Mouse (Mus musculus) thymus, postnatal 0 days (tissue): ENCODE measurements around the gene Arhgef28. TPM values are rescaled to one million over a fixed set of nuclear protein-coding genes. Genes with fewer than 3 reads are reported as not detected.
A peak's percentile ranks its signal among the peaks of the same experiment; 100 is the strongest.

Experiments
- DNase-seq: peaks from one replicate; pipeline ENCODE4 v3.0.0-alpha.2; 2015; ENCODE audit warnings: low spot score
- polyA plus RNA-seq: library from polyadenylated mRNA; unstranded; fragments of >200 nt; fragmentation: Nextera tagmentation; extraction: Ambion mirVana; gene quantifications from 2 replicates; pipeline ENCODE4 v1.2.1, GENCODE M21; 2015

The Arhgef28 gene
- polyA plus RNA-seq, 1 experiment from 2014 or later: 3.7 TPM

DNA sequence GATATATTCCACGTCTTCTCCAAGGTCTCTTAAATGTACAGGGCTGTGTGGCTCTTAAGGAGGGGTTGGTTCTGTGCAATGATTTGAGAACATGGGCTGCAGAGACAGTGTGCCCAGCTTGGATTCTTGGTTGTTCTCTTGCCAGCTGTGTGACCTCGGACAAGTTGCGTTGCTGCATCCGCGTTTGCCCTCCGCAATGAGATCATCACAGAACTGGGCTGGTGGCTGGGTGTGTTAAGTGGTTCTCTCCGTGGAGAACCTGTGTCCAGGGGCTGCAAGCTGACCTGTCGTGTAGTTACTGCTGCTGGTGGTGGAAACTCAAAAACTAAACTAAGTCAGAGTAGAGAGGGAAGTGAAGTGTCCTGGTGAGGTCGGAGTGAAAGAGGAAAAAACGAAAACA is 279.9 kb downstream of the Arhgef28 start:
- DNase-seq: no peak

GRCm38 (mm10) chr13:97923009-97923408 is 283.2 kb downstream of the Arhgef28 start:
- no peak for DNase-seq

DNA sequence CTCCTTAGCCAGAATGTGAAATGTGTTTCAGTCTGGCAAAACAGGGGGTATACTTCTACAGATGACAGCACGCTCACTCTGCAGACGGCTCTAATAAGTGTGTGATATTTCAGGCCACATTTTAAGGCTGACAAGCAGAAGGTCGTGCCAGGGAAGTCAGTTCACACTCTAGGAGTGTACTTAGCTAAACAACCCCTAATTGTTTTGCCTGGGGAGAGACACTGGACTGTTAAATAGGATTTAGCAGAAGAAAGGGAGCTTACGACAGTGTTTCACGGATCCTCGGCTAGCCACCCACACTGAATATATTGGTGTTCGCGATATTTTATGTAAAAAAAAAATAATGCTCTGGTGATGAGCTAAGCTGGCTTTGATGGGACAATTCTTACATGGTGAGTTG is 286.6 kb downstream of the Arhgef28 start:
- DNase-seq: no peak

DNA sequence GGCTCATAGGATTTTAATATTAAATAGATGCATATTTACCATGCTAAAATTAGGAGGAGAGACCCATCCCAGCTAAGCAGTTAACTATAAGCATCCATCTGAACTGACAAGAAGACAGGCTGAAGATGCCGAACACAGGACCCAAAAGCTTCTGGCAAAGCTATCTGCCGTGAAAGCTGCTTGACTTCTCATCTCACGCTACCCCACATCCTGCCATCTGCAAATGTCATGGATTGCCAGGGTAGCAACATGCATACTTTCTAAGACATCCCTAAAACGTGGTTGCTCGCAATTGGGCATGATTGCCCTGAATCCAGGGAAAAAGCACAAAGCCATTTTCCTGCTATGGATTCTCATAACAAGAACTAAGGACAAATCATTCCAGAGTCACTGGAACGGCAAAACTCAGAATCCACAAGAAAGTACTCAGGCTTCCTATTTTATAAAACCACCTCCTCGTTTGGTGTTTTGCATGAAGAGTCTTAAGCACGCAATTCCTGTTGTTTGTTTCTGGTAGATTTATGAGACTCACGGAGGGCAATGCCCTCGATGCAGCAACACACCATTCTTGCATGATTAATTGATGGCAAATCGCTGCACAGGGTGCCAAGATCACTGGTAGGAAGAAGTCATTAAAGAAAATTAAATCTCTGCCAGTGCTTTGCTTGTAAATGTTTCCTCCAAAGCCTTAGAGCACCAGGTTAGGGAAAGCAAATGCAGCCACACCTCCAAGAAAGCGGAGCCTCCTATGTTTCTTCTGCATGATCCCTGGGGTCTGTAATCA is 287.9 kb downstream of the Arhgef28 start:
- no peak for DNase-seq

GRCm38 (mm10) chr13:97911013-97911412 is 295.2 kb downstream of the Arhgef28 start:
- no peak for DNase-seq

DNA sequence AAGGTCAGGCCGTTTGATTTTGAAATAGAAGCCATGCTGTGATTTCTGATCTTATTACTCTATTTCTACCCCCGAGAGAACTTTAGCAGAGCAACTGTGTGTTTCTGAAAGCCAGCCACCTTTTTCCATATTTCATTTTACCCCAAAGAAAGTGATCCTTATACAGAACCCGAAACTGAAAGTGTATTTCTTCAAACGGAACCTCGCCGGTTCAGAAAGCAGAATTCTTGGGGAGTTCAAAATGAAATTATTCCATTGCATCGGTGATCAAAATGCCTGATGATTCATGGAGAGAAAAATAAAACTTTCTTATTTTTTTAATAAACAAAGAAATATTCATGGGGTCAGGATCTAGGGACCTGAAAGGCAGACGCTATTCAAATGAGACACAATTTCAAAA is 303.4 kb downstream of the Arhgef28 start:
- DNase-seq: no peak

DNA sequence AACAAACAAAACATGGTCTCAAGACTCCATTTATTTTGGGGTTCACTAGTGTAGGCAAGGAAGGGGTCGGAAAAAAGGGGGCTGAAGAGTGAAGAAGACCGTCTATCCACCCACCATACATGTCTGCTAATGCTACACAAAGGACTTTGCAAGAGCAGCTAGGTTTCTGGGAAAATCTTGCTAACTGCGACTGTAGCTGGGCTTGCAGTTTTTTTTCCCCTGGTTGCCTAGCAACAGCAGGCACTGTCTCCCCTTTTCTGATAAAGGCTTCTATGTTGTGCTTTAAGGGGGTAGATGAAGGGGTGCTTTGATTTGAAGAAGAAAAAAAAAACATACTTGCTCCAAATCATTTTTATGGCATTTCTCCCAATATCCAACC is 305.9 kb downstream of the Arhgef28 start:
- DNase-seq: no peak

GRCm38 (mm10) chr13:97899604-97900379 is 306.4 kb downstream of the Arhgef28 start:
- no peak for DNase-seq

GRCm38 (mm10) chr13:97898590-97898989 is 307.6 kb downstream of the Arhgef28 start:
- DNase-seq: no peak

GRCm38 (mm10) chr13:97893031-97893825 is 313.0 kb downstream of the Arhgef28 start:
- DNase-seq: no peak

GRCm38 (mm10) chr13:97892089-97892884 is 314.0 kb downstream of the Arhgef28 start:
- DNase-seq: no peak

- no peak for DNase-seq
Observed at GRCm38 (mm10) chr13:97888046-97888445, 318.2 kb downstream of the Arhgef28 start.

DNA sequence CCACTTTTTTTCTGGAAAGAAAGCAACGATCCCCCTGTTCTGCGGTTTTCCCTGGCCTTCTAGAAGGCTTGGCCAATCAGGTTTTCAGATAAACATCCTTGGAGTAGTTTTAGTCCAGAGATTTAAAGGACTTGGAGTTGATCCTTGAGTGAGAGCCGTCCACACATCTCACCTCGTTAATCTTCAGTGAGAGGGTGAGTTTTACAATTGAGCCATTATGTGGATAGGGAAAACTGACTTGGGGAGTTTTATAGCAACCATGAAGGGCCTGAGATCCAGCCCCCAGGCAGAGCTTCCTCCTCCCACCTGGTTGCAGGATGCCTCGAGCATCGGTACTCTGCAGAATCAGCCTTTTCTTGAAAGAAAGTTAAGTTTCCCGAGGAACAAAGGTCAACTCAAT is 318.7 kb downstream of the Arhgef28 start:
- no peak for DNase-seq

GRCm38 (mm10) chr13:97883629-97884028 is 322.6 kb downstream of the Arhgef28 start:
- no peak for DNase-seq

DNA sequence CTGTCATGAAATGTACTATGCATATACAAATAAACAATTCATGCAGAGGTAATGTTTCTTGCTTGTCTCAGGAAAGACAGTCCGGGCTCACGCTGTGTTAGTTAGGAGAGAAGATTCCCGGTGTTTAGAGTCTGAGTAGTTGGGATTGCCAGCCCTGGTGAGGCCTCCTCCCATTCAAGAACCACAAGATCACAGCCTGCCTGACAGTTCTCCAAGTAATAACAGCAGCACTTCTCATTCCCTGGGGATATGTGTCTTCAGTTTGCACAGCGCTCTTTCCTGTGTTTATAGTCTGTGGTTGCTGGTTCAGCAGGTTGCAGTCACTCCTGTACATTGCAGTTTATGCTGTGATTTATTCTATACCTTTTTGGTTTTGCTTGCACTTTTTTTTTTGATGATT is 329.8 kb downstream of the Arhgef28 start:
- DNase-seq: no peak

GRCm38 (mm10) chr13:97876031-97876430 is 330.2 kb downstream of the Arhgef28 start:
- DNase-seq: no peak

- DNase-seq: no peak
Observed at GRCm38 (mm10) chr13:97869428-97869827, 336.8 kb downstream of the Arhgef28 start.

- no peak for DNase-seq
Observed at GRCm38 (mm10) chr13:97867322-97867962, 338.8 kb downstream of the Arhgef28 start.

DNA sequence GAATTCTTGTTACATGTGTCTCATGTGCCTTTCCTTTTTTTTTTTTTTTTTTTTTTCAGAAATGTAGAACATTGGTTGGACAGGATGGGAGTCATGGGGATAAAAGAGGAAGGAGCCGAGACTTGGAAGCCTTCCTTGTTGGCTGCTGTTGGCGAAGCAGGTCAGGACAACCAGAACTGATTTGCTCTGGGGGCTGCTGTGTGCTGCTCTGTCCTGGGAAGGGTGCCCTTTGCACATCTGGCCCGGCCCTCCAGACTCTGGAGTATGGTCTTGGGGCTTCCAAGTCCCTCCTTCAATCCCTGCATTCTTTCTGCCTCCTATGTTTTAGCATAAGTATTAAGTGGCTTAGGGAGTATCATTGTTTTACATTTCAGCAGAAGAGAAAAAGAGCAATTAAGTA is 347.2 kb downstream of the Arhgef28 start:
- no peak for DNase-seq

GRCm38 (mm10) chr13:97857860-97858259 is 348.4 kb downstream of the Arhgef28 start:
- peak; percentile 48 for DNase-seq
